Mouse (Mus musculus): ENCODE data around the gene Zfp84. TPM values are rescaled to one million over a fixed set of nuclear protein-coding genes. Genes with fewer than 3 reads are reported as not detected.
A peak's percentile ranks its signal among the peaks of the same experiment; 100 is the strongest.

Zfp84 gene
- total RNA-seq, 1 experiment = 6.2 TPM

GRCm38 (mm10) chr7:29815910-29816429 lies 47.6 kb downstream of the Zfp84 start, which contains the start of gene Zfp790:
Gene Zfp790 (plus strand): TSS chr7:29816114.
- H3K27ac ChIP-seq (ENCODE audit: insufficient read depth, low read depth, low read length, poor library complexity, severe bottlenecking) = peak within 1 kb of the TSS; percentile 9; the same call in 1 of the 2 replicates
- H3K36me3 ChIP-seq (ENCODE audit: control insufficient read depth, insufficient read depth, low read length, poor library complexity, severe bottlenecking) = no peaks in the 10 kb centered on the region
- peak; percentile 89 for DNase-seq (ENCODE audit: low read depth, low spot score)
- H3K9ac ChIP-seq (ENCODE audit: insufficient read depth, low read depth, low read length, poor library complexity, severe bottlenecking) = peak within 1 kb of the TSS; percentile 70
- H3K4me1 ChIP-seq (ENCODE audit: control insufficient read depth in 2 of 2, insufficient read depth in 2 of 2, low read length in 2 of 2, poor library complexity in 1 of 2) = 0 out of 4 replicates have a peak, but pooled peaks cover 0 to 2% of the 10 kb centered on the region in 2 experiments
- in situ Hi-C loops (cut with MboI; ENCODE audit: low sequenced_read_pairs in 2 of 2, unreplicated experiment in 2 of 2) = no loop called here
- peak within 1 kb of the TSS; percentile 75 to 92 for H3K4me3 ChIP-seq (ENCODE audit: insufficient read depth in 1 of 2, low read depth in 1 of 2, low read length in 2 of 2, poor library complexity in 1 of 2, severe bottlenecking in 1 of 2)
- TF ChIP-seq ZC3H11A (IDR thresholded peaks at IDR 0.05; ENCODE audit: borderline replicate concordance, low read depth, low read length) (no peak), ZNF384 (IDR thresholded peaks at IDR 0.05; ENCODE audit: low read depth, low read length) (no peak), MAFK (IDR thresholded peaks at IDR 0.05; ENCODE audit: insufficient read depth, low read depth, low read length) (peak; percentile 53; the same call in 1 of the 2 replicates), HCFC1 (IDR thresholded peaks at IDR 0.05; ENCODE audit: borderline replicate concordance, insufficient read depth, low read length) (peak; percentile 94)
- no peaks in the 10 kb centered on the region for H3K9me3 ChIP-seq (ENCODE audit: control insufficient read depth, insufficient read depth, low read depth, low read length)

- no peak overlapping the region for H3K27ac ChIP-seq (ENCODE audit: insufficient read depth, low read depth, low read length, poor library complexity, severe bottlenecking)
Measured at GRCm38 (mm10) chr7:29818619-29819254, 50.4 kb downstream of the Zfp84 start.

GRCm38 (mm10) chr7:29828001-29828400 lies 59.6 kb downstream of the Zfp84 start:
- Histone ChIP-seq H3K27ac (ENCODE audit: insufficient read depth, low read depth, low read length, poor library complexity, severe bottlenecking) (no peak overlapping the region), H3K4me3 (ENCODE audit: insufficient read depth in 1 of 2, low read depth in 1 of 2, low read length in 2 of 2, poor library complexity in 1 of 2, severe bottlenecking in 1 of 2) (no peak overlapping the region), H3K36me3 (ENCODE audit: control insufficient read depth, insufficient read depth, low read length, poor library complexity, severe bottlenecking) (peaks cover 19% of the 10 kb centered on the region), H3K9me3 (ENCODE audit: control insufficient read depth, insufficient read depth, low read depth, low read length) (no peaks in the 10 kb centered on the region), H3K4me1 (ENCODE audit: control insufficient read depth in 2 of 2, insufficient read depth in 2 of 2, low read length in 2 of 2, poor library complexity in 1 of 2) (no peaks in the 10 kb centered on the region), H3K9ac (ENCODE audit: insufficient read depth, low read depth, low read length, poor library complexity, severe bottlenecking) (no peak overlapping the region)
- DNase-seq (ENCODE audit: low read depth, low spot score) = no peak
- no peak for TF ChIP-seq HCFC1 (IDR thresholded peaks at IDR 0.05; ENCODE audit: borderline replicate concordance, insufficient read depth, low read length)
- TF ChIP-seq CHD2 (IDR thresholded peaks at IDR 0.05; ENCODE audit: low read depth, low read length) = no peak
- no peak for TF ChIP-seq ZC3H11A (IDR thresholded peaks at IDR 0.05; ENCODE audit: borderline replicate concordance, low read depth, low read length)
- TF ChIP-seq ZNF384 (IDR thresholded peaks at IDR 0.05; ENCODE audit: low read depth, low read length) = no peak
- TF ChIP-seq MAFK (IDR thresholded peaks at IDR 0.05; ENCODE audit: insufficient read depth, low read depth, low read length) = no peak
- in situ Hi-C loops (cut with MboI; ENCODE audit: low sequenced_read_pairs in 2 of 2, unreplicated experiment in 2 of 2) = no loop called here

More at GRCm38 (mm10) chr7:29818619-29819254, 50.4 kb downstream of the Zfp84 start:
- 0 out of 4 replicates have a peak, but pooled peaks cover 0 to 2% of the 10 kb centered on the region in 2 experiments for H3K4me1 ChIP-seq (ENCODE audit: control insufficient read depth in 2 of 2, insufficient read depth in 2 of 2, low read length in 2 of 2, poor library complexity in 1 of 2)
- peak overlapping the region; percentile 73 to 89 for H3K4me3 ChIP-seq (ENCODE audit: insufficient read depth in 1 of 2, low read depth in 1 of 2, low read length in 2 of 2, poor library complexity in 1 of 2, severe bottlenecking in 1 of 2)
- peaks cover 4% of the 10 kb centered on the region; the same call in 1 of the 2 replicates for H3K36me3 ChIP-seq (ENCODE audit: control insufficient read depth, insufficient read depth, low read length, poor library complexity, severe bottlenecking)
- DNase-seq (ENCODE audit: low read depth, low spot score) = peak; percentile 72
- in situ Hi-C loops (cut with MboI; ENCODE audit: low sequenced_read_pairs in 2 of 2, unreplicated experiment in 2 of 2) = no loop called here
- H3K9ac ChIP-seq (ENCODE audit: insufficient read depth, low read depth, low read length, poor library complexity, severe bottlenecking) = peak overlapping the region; percentile 69
- TF ChIP-seq MAFK (IDR thresholded peaks at IDR 0.05; ENCODE audit: insufficient read depth, low read depth, low read length) (no peak), ZC3H11A (IDR thresholded peaks at IDR 0.05; ENCODE audit: borderline replicate concordance, low read depth, low read length) (no peak), HCFC1 (IDR thresholded peaks at IDR 0.05; ENCODE audit: borderline replicate concordance, insufficient read depth, low read length) (peak; percentile 92), CHD2 (IDR thresholded peaks at IDR 0.05; ENCODE audit: low read depth, low read length) (peak; percentile 35; the same call in 1 of the 2 replicates)
- H3K9me3 ChIP-seq (ENCODE audit: control insufficient read depth, insufficient read depth, low read depth, low read length) = no peaks in the 10 kb centered on the region

Other genes with a start within 250 kb of the Zfp84 start
- 27.5 and 33.2 TPM in 2 replicates for gene Sipa1l3, start 249.9 kb upstream of the Zfp84 start, total RNA-seq (2012; rRNA removed)
- gene Catsperg2, start 41.5 kb upstream of the Zfp84 start, total RNA-seq (2012; rRNA removed) = 1.1 and 1.2 TPM in 2 replicates
- 1.3 and 1.6 TPM in 2 replicates for gene Zfp30, start 15.4 kb downstream of the Zfp84 start, total RNA-seq (2012; rRNA removed)
- gene Zfp790, start 47.6 kb downstream of the Zfp84 start, total RNA-seq (2012; rRNA removed) = 4.5 and 5.3 TPM in 2 replicates
- gene Zfp940, start 85.1 kb downstream of the Zfp84 start, total RNA-seq (2012; rRNA removed) = 6.9 and 12.3 TPM in 2 replicates
- gene Zfp420, start 91.4 kb downstream of the Zfp84 start, total RNA-seq (2012; rRNA removed) = 5.6 and 6.9 TPM in 2 replicates
- gene Zfp27, start 138.0 kb downstream of the Zfp84 start, total RNA-seq (2012; rRNA removed) = 5.1 and 6.1 TPM in 2 replicates
- gene Zfp383, start 139.7 kb downstream of the Zfp84 start, total RNA-seq (2012; rRNA removed) = 5.1 and 5.4 TPM in 2 replicates
- gene Zfp74, start 185.5 kb downstream of the Zfp84 start, total RNA-seq (2012; rRNA removed) = 11.7 and 24.1 TPM in 2 replicates
- gene Zfp568, start 215.4 kb downstream of the Zfp84 start, total RNA-seq (2012; rRNA removed) = 120 and 126 TPM in 2 replicates

All from ES-E14 (cell line).